Mouse (Mus musculus) small intestine, adult 2 months (tissue): ENCODE measurements around the gene Taco1. TPM values are rescaled to one million over a fixed set of nuclear protein-coding genes. Genes with fewer than 3 reads are reported as not detected.
A peak's percentile ranks its signal among the peaks of the same experiment; 100 is the strongest.
"Not testable (repeated sequence)": the region's sequence is repeated elsewhere in the genome, so short reads cannot be mapped to it uniquely, and the experiment has no call there.

Source experiments
- H3K27ac ChIP-seq: fragments of 200-500 bp; 2 replicates; pipeline ENCODE4 v1.5.1; 2012; ENCODE audit warnings: low read depth, low read length, control low read depth, inconsistent platforms; ENCODE audit not compliant: insufficient read depth
- H3K27me3 ChIP-seq: fragments of 200-500 bp; 2 replicates; pipeline ENCODE4 v1.6.1; 2012; ENCODE audit warnings: mild to moderate bottlenecking, moderate library complexity, low read length, inconsistent platforms; ENCODE audit not compliant: control insufficient read depth, insufficient read depth
- H3K36me3 ChIP-seq: fragments of 200-500 bp; 2 replicates; pipeline ENCODE4 v1.6.1; 2012; ENCODE audit warnings: mild to moderate bottlenecking, low read length, control low read depth, inconsistent platforms; ENCODE audit not compliant: control insufficient read depth, insufficient read depth
- H3K4me1 ChIP-seq: fragments of 200-500 bp; 2 replicates; pipeline ENCODE4 v1.6.1; 2012; ENCODE audit warnings: low read length, inconsistent platforms, mixed read lengths; ENCODE audit not compliant: control insufficient read depth, insufficient read depth, insufficient read length
- H3K4me3 ChIP-seq: fragments of 200-500 bp; 2 replicates; pipeline ENCODE4 v1.5.1; 2012; ENCODE audit warnings: low read depth, mild to moderate bottlenecking, control low read depth, inconsistent platforms, low read length, moderate library complexity
- CTCF ChIP-seq: fragments of 200-500 bp; IDR thresholded peaks from 2 replicates; pipeline ENCODE4 v1.5.1; 2012; ENCODE audit warnings: low read depth, mild to moderate bottlenecking, control low read depth, inconsistent platforms, low read length, moderate library complexity, mixed read lengths; ENCODE audit not compliant: insufficient replicate concordance, insufficient read length; ENCODE audit errors: extremely low read depth
- POLR2A ChIP-seq: fragments of 200-500 bp; IDR thresholded peaks from 2 replicates; pipeline ENCODE4 v1.6.1; 2012; ENCODE audit warnings: low read depth, mild to moderate bottlenecking, control low read depth, inconsistent platforms, low read length, moderate library complexity
- WGBS: fragments of 180-500 bp; shearing (Covaris S2); methylation state at CpG from one replicate; pipeline ENCODE4 v1.1.7; 2018; 5-methylcytosine and 5-hydroxymethylcytosine counted together
- polyA plus RNA-seq: library from polyadenylated mRNA; depleted of rRNA; stranded (reverse); fragments of >200 nt; gene quantifications from 2 replicates; pipeline ENCODE4 v1.2.3, GENCODE M21; 2012

The Taco1 gene
- polyA plus RNA-seq, 1 experiment = 8.3 TPM

- no peak overlapping the region for H3K27ac ChIP-seq
- peaks cover 17% of the 10 kb centered on the region for H3K36me3 ChIP-seq
- H3K4me1 ChIP-seq = peaks cover 5% of the 10 kb centered on the region; the same call in 1 of the 2 replicates
- no peak overlapping the region for H3K4me3 ChIP-seq
- no peaks in the 10 kb centered on the region for H3K27me3 ChIP-seq
- 83% methylated on average over 1 of the region's 1 CpGs for WGBS
- TF ChIP-seq POLR2A (no peak), CTCF (no peak)
These were observed 4.5 kb upstream of the Taco1 start for GRCm38 (mm10) chr11:106061311-106061710.

GRCm38 (mm10) chr11:106063756-106064155 is 2.1 kb upstream of the Taco1 start:
- Histone ChIP-seq H3K36me3 (peaks cover 3% of the 10 kb centered on the region; the same call in 1 of the 2 replicates), H3K27ac (no peak overlapping the region), H3K4me3 (no peak overlapping the region), H3K4me1 (peaks cover 4% of the 10 kb centered on the region; the same call in 1 of the 2 replicates), H3K27me3 (no peaks in the 10 kb centered on the region)
- TF ChIP-seq POLR2A (no peak), CTCF (no peak)
- 89% methylated on average over 5 of the region's 5 CpGs for WGBS

- peaks cover 4% of the 10 kb centered on the region; the same call in 1 of the 2 replicates for H3K4me1 ChIP-seq
- TF ChIP-seq CTCF (no peak), POLR2A (no peak)
- peak overlapping the region; percentile 93 for H3K4me3 ChIP-seq
- H3K27ac ChIP-seq = peak overlapping the region; percentile 45
- H3K27me3 ChIP-seq = no peaks in the 10 kb centered on the region
- WGBS = 21% methylated on average over 18 of the region's 18 CpGs
- H3K36me3 ChIP-seq = no peaks in the 10 kb centered on the region
These were observed 563 bp upstream of the Taco1 start for GRCm38 (mm10) chr11:106065073-106065922.

- H3K4me1 ChIP-seq, H3K27me3 ChIP-seq, H3K36me3 ChIP-seq: not testable (repeated sequence)
- 7% methylated on average over 23 of the region's 23 CpGs for WGBS
- Histone ChIP-seq H3K4me3 (peak overlapping the region; percentile 93), H3K27ac (peak overlapping the region; percentile 90)
These were observed 755 bp downstream of the Taco1 start for GRCm38 (mm10) chr11:106066616-106067015.

- Histone ChIP-seq H3K36me3 (peaks cover 18% of the 10 kb centered on the region), H3K4me1 (no peaks in the 10 kb centered on the region), H3K27ac (no peak overlapping the region), H3K27me3 (no peaks in the 10 kb centered on the region), H3K4me3 (no peak overlapping the region)
- no peak for TF ChIP-seq CTCF
- TF ChIP-seq POLR2A = no peak
- 72% methylated on average over 3 of the region's 3 CpGs for WGBS
These were observed 7.9 kb downstream of the Taco1 start for GRCm38 (mm10) chr11:106073774-106074173.

GRCm38 (mm10) chr11:106076321-106076720 is 10.5 kb downstream of the Taco1 start:
- Histone ChIP-seq H3K4me3 (no peak overlapping the region), H3K4me1 (no peaks in the 10 kb centered on the region), H3K36me3 (peaks cover 17% of the 10 kb centered on the region), H3K27me3 (no peaks in the 10 kb centered on the region), H3K27ac (no peak overlapping the region)
- WGBS = under 1% methylated on average over 4 of the region's 4 CpGs
- TF ChIP-seq POLR2A = no peak
- TF ChIP-seq CTCF = peak; percentile 93; the same call in 1 of the 2 replicates
